Mouse (Mus musculus): Measurements from ENCODE around the gene Bnc2. TPM values are rescaled to one million over a fixed set of nuclear protein-coding genes. Genes with fewer than 3 reads are reported as not detected.

Gene Bnc2
- polyA plus RNA-seq, 1 experiment from 2014 or later = 34.6 TPM

DNA sequence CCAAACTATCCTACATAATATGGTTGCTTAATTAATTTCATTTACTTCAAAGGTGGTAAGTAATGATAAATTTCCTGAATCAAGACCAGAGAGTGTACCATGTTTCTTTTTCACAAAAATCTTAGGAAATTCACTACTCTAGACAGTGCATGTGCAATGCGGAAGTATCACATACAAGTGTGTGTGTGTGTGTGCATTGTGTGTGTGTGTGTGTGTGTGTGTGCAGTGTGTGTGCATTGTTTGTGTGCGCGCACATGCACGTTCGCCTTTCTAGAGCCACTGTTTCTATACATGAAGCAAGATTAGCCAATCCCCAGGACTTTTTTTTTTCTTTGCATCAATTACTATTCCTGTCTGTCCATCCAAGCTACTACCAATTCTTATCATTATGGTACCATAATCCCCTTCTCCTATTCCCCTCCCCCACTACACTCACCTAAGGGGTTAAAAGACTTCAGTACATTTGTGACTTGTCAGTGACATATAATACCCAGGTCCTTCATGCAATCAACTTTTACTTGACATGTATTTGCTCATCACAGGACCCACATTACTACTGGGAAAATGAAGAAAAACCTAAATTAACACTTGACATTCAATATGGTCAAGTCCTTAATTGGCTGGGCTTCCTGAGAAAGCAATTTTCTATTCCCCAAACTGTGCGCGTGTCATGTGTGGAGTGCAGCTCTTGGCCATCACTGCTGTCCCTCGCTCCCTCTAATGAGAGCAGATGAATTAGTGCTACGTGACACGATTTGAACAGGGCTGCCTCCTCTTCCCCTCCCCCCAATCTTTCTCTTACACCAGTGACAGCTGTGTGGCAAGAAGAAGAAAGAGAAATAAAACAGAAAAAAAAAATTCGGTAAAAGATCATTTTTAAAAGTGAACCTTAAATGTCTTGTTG lies 145.9 kb downstream of the Bnc2 start:
- H3K4me2 ChIP-seq (ENCODE audit: low read length) = no peak overlapping the region
- no peak overlapping the region for H3K27ac ChIP-seq (replicated peaks; ENCODE audit: low read depth, low read length)
- WGBS = 49% methylated on average over 11 of the region's 11 CpGs
- no peaks in the 10 kb centered on the region for H3K9me3 ChIP-seq (ENCODE audit: control insufficient read depth, low read length)
- DNase-seq = peak; percentile 66
- no peak overlapping the region for H3K4me3 ChIP-seq (replicated peaks; ENCODE audit: low read depth, low read length)
- peaks cover 14% of the 10 kb centered on the region for H3K4me1 ChIP-seq (ENCODE audit: control insufficient read depth, insufficient read depth, low read length)
- ATAC-seq (ENCODE audit: low FRiP score, low TSS enrichment) = peak; percentile 77
- no peaks in the 10 kb centered on the region for H3K27me3 ChIP-seq (ENCODE audit: control insufficient read depth, insufficient read depth, low read length)
- H3K36me3 ChIP-seq (ENCODE audit: control insufficient read depth, insufficient read depth, low read length) = no peaks in the 10 kb centered on the region
- H3K9ac ChIP-seq (replicated peaks; ENCODE audit: low read length) = no peak overlapping the region

DNA sequence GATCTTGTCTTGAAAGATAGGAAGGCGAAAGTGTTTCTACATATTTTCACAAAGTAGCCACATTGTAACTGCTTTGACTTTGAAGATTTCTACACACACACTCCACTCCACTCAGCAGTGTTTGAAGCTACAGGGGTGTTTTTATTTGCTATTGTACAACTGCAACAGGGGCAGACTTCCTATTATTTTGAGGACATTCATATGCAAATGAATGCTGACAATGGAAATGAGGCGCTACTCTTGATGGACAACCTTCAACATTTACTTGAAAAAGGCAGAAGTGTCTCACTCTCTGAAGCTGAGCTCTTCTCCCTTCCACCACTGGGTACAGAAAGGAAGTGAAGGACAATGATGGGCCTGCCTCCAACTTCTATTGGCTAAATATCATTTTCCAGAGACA lies 146.7 kb downstream of the Bnc2 start:
- ATAC-seq (ENCODE audit: low FRiP score, low TSS enrichment) (no peak), DNase-seq (no peak)
- 17% methylated on average over 2 of the region's 2 CpGs for WGBS
- Histone ChIP-seq H3K4me3 (replicated peaks; ENCODE audit: low read depth, low read length) (no peak overlapping the region), H3K27ac (replicated peaks; ENCODE audit: low read depth, low read length) (no peak overlapping the region), H3K4me1 (ENCODE audit: control insufficient read depth, insufficient read depth, low read length) (peaks cover 20% of the 10 kb centered on the region), H3K36me3 (ENCODE audit: control insufficient read depth, insufficient read depth, low read length) (no peaks in the 10 kb centered on the region), H3K9ac (replicated peaks; ENCODE audit: low read length) (no peak overlapping the region), H3K4me2 (ENCODE audit: low read length) (no peak overlapping the region), H3K27me3 (ENCODE audit: control insufficient read depth, insufficient read depth, low read length) (no peaks in the 10 kb centered on the region), H3K9me3 (ENCODE audit: control insufficient read depth, low read length) (no peaks in the 10 kb centered on the region)

DNA sequence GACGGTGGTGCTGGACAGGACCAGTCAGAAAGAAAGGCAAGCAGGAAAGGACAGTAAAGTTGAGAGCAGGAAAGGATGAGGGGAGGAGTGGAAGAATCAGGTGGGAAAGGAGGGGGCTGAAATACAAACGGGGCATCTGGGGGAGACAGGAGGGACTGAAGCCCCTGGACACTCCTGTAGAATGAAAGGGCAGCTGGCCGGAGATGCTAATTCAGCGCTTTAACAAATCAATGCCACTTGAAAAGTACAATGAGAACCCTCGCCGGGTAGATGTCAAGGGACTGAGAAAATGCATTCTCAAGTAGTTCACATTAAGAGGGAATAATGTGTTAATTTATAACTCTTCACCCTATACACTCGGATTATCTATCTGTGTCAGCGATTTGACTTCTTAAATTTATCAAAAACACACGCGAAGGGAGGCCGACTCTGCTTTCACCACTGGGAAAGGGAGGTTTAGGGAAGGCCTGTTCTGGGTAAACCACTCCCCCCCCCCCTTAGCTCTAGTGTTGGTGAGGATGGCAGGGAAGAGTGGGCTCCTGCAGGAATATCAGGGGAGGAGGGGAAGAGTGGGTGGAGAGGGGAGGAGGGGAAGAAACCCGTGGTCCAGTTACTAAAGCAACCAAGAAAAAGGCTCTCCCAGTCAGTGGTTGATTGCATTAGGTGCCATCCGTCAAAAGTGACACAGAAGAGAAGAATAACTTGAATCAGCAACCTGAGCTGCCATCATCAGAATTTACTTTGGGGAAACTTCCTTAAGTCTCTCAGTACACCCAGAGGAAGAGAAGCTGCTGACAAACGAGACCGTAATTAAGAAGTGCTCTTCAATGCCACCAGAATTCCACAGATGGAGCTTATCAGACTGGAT lies 147.8 kb downstream of the Bnc2 start:
- WGBS = 4% methylated on average over 15 of the region's 15 CpGs
- Histone ChIP-seq H3K4me2 (ENCODE audit: low read length) (no peak overlapping the region; the same call in 1 of the 2 replicates), H3K4me3 (replicated peaks; ENCODE audit: low read depth, low read length) (no peak overlapping the region), H3K36me3 (ENCODE audit: control insufficient read depth, insufficient read depth, low read length) (no peaks in the 10 kb centered on the region), H3K4me1 (ENCODE audit: control insufficient read depth, insufficient read depth, low read length) (peaks cover 23% of the 10 kb centered on the region), H3K9ac (replicated peaks; ENCODE audit: low read length) (no peak overlapping the region), H3K27me3 (ENCODE audit: control insufficient read depth, insufficient read depth, low read length) (no peaks in the 10 kb centered on the region), H3K9me3 (ENCODE audit: control insufficient read depth, low read length) (no peaks in the 10 kb centered on the region), H3K27ac (replicated peaks; ENCODE audit: low read depth, low read length) (no peak overlapping the region)
- DNase-seq (no peak), ATAC-seq (ENCODE audit: low FRiP score, low TSS enrichment) (no peak)

DNA sequence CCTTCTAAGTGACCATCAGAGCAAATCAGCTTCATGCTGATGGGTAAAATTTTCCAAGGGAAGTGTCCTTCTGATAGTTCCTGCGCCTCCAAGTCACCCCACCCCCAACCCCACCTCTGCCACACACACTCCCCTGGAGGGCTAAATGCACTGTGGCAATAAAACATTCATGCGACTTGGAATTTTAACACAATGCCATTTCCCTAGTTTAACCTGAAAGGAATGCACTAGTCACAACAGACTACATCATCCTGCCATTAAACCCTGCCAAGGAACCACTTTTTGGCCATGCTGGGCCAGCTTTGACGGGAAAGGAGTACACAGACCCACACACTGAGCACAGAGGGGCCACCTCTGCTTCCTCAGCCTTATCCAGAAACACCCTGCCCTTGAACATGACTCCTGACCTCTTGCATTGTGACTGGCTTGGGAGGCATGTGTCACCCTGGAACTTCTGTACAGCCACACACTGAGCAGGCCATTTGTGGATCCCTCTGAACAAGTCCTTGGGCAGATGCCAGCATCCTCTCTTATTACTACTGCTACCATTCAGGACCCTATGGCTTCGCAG lies 151.3 kb downstream of the Bnc2 start:
- Histone ChIP-seq H3K9me3 (ENCODE audit: control insufficient read depth, low read length) (no peaks in the 10 kb centered on the region), H3K9ac (replicated peaks; ENCODE audit: low read length) (no peak overlapping the region), H3K4me1 (ENCODE audit: control insufficient read depth, insufficient read depth, low read length) (peaks cover 23% of the 10 kb centered on the region), H3K27me3 (ENCODE audit: control insufficient read depth, insufficient read depth, low read length) (no peaks in the 10 kb centered on the region), H3K36me3 (ENCODE audit: control insufficient read depth, insufficient read depth, low read length) (no peaks in the 10 kb centered on the region), H3K4me2 (ENCODE audit: low read length) (no peak overlapping the region), H3K4me3 (replicated peaks; ENCODE audit: low read depth, low read length) (no peak overlapping the region), H3K27ac (replicated peaks; ENCODE audit: low read depth, low read length) (no peak overlapping the region; the same call in 1 of the 2 replicates)
- DNase-seq (no peak), ATAC-seq (ENCODE audit: low FRiP score, low TSS enrichment) (no peak)
- WGBS = 33% methylated on average over 4 of the region's 4 CpGs

DNA sequence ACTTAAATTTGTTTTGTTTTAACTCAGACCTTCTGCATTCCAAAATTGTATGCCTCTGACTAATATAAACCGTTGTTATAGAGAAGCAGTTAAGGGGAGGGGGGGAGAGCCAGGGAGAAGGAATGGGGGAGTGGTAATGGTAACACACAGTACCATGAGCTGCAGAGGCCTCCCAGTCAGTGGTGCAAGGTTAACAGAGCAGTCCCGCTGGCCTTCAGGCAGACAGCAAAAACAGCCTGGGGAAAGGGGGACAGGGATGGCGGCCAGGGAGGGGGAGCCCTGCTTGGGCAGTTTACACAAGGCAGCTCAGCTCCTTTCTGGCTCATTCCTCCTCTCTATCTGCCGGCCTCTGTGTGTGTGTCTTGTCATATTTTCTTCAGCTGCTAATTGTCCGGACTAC lies 151.9 kb downstream of the Bnc2 start:
- Histone ChIP-seq H3K4me2 (ENCODE audit: low read length) (no peak overlapping the region), H3K27me3 (ENCODE audit: control insufficient read depth, insufficient read depth, low read length) (no peaks in the 10 kb centered on the region), H3K9ac (replicated peaks; ENCODE audit: low read length) (no peak overlapping the region), H3K9me3 (ENCODE audit: control insufficient read depth, low read length) (no peaks in the 10 kb centered on the region), H3K4me1 (ENCODE audit: control insufficient read depth, insufficient read depth, low read length) (peaks cover 23% of the 10 kb centered on the region), H3K27ac (replicated peaks; ENCODE audit: low read depth, low read length) (peak overlapping the region; percentile 45), H3K36me3 (ENCODE audit: control insufficient read depth, insufficient read depth, low read length) (no peaks in the 10 kb centered on the region), H3K4me3 (replicated peaks; ENCODE audit: low read depth, low read length) (no peak overlapping the region)
- 15% methylated on average over 5 of the region's 5 CpGs for WGBS
- ATAC-seq (ENCODE audit: low FRiP score, low TSS enrichment) = no peak
- no peak for DNase-seq

DNA sequence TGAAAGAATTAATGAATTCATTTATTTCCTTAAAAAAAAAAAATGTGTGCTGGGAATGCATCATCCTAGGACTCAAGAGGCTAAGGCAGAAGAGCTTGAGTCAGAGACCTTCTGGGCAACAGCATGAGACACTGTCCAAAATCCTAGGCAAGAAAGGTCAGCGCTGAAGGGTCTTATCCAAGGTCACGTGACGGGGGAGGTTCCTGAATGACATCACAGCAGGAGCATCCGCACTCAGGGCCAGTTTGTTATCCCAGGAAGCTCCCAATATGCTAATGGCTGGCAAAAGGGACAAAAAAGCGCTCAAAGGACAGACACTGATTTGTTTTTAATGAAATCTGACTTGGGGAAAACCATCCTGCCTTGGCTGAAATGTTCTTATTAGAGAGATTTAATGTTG lies 153.5 kb downstream of the Bnc2 start:
- Histone ChIP-seq H3K27me3 (ENCODE audit: control insufficient read depth, insufficient read depth, low read length) (no peaks in the 10 kb centered on the region), H3K27ac (replicated peaks; ENCODE audit: low read depth, low read length) (no peak overlapping the region), H3K9ac (replicated peaks; ENCODE audit: low read length) (no peak overlapping the region), H3K9me3 (ENCODE audit: control insufficient read depth, low read length) (no peaks in the 10 kb centered on the region), H3K36me3 (ENCODE audit: control insufficient read depth, insufficient read depth, low read length) (no peaks in the 10 kb centered on the region), H3K4me3 (replicated peaks; ENCODE audit: low read depth, low read length) (no peak overlapping the region), H3K4me1 (ENCODE audit: control insufficient read depth, insufficient read depth, low read length) (peaks cover 9% of the 10 kb centered on the region), H3K4me2 (ENCODE audit: low read length) (no peak overlapping the region)
- DNase-seq (no peak), ATAC-seq (ENCODE audit: low FRiP score, low TSS enrichment) (no peak)
- WGBS = 82% methylated on average over 5 of the region's 5 CpGs

DNA sequence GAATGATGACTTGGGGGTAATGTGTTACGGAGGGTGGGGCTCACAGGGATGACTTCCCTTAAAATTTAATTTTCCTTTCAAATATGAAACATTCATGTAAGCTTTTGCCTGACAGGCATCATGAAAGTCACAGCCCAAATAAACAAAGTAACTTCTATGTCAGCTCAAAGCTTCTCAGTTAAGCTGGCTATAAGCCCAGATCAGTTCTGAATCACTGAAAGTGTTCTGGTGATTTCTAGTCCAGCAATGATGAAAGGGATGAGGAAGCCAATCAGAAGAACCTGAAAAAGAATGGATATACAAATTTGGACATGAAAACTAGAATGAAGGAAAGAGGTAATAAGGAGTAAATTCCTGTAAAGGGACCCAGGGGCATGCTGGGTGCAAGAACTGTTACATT lies 164.6 kb downstream of the Bnc2 start:
- Histone ChIP-seq H3K36me3 (ENCODE audit: control insufficient read depth, insufficient read depth, low read length) (no peaks in the 10 kb centered on the region), H3K4me1 (ENCODE audit: control insufficient read depth, insufficient read depth, low read length) (no peaks in the 10 kb centered on the region), H3K4me2 (ENCODE audit: low read length) (no peak overlapping the region), H3K27ac (replicated peaks; ENCODE audit: low read depth, low read length) (no peak overlapping the region), H3K4me3 (replicated peaks; ENCODE audit: low read depth, low read length) (no peak overlapping the region), H3K27me3 (ENCODE audit: control insufficient read depth, insufficient read depth, low read length) (no peaks in the 10 kb centered on the region), H3K9ac (replicated peaks; ENCODE audit: low read length) (no peak overlapping the region), H3K9me3 (ENCODE audit: control insufficient read depth, low read length) (no peaks in the 10 kb centered on the region)
- DNase-seq = no peak
- ATAC-seq (ENCODE audit: low FRiP score, low TSS enrichment) = no peak
- WGBS = 84% methylated on average over 1 of the region's 1 CpGs

DNA sequence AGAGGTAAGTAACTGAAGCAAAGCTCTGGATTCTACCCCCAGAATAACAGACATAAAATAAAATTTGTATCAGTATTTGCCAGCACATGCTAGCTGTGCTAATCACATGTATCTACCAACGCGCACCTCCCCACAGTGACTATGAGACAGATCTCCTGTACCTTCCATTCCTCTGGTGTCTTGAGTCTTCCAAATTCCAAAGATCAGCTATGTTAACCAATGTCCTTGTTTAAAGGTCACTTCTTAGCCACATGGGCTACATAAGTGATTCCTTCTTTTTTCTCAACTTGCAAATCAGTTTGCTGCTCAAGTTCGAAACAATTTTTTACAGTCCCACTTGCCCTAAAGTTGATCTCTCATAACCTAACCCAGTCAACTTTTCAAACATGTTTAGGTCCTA lies 167.5 kb downstream of the Bnc2 start:
- no peaks in the 10 kb centered on the region for H3K27me3 ChIP-seq (ENCODE audit: control insufficient read depth, insufficient read depth, low read length)
- H3K4me3 ChIP-seq (replicated peaks; ENCODE audit: low read depth, low read length) = no peak overlapping the region
- no peak for ATAC-seq (ENCODE audit: low FRiP score, low TSS enrichment)
- no peak for DNase-seq
- no peaks in the 10 kb centered on the region for H3K4me1 ChIP-seq (ENCODE audit: control insufficient read depth, insufficient read depth, low read length)
- H3K9ac ChIP-seq (replicated peaks; ENCODE audit: low read length) = no peak overlapping the region
- 97% methylated on average over 3 of the region's 3 CpGs for WGBS
- no peak overlapping the region for H3K27ac ChIP-seq (replicated peaks; ENCODE audit: low read depth, low read length)
- H3K36me3 ChIP-seq (ENCODE audit: control insufficient read depth, insufficient read depth, low read length) = no peaks in the 10 kb centered on the region
- no peaks in the 10 kb centered on the region for H3K9me3 ChIP-seq (ENCODE audit: control insufficient read depth, low read length)
- H3K4me2 ChIP-seq (ENCODE audit: low read length) = no peak overlapping the region
